Mouse (Mus musculus) brain, embryonic 14.5 days (tissue): ENCODE data around the gene Zbp1. TPM values are rescaled to one million over a fixed set of nuclear protein-coding genes. Genes with fewer than 3 reads are reported as not detected.

Experiments
- DNase-seq: peaks from one replicate; pipeline ENCODE4 v3.0.0-alpha.2; 2011; ENCODE audit warnings: low read depth
- CTCF ChIP-seq: fragments of 200-500 bp; IDR thresholded peaks from 2 replicates; pipeline ENCODE4 v1.5.1; 2012; ENCODE audit warnings: inconsistent platforms, mild to moderate bottlenecking, moderate library complexity, borderline replicate concordance; ENCODE audit not compliant: insufficient read depth, insufficient read length; ENCODE audit errors: extremely low read depth
- POLR2A ChIP-seq: fragments of 200-500 bp; IDR thresholded peaks from 2 replicates; pipeline ENCODE4 v1.6.1; 2012; ENCODE audit warnings: mild to moderate bottlenecking, inconsistent platforms, borderline replicate concordance; ENCODE audit not compliant: poor library complexity, insufficient read depth, insufficient read length, severe bottlenecking; ENCODE audit errors: extremely low read depth
- polyA plus RNA-seq: library from polyadenylated mRNA; depleted of rRNA; stranded (reverse); fragments of >200 nt; gene quantifications from 2 replicates; pipeline ENCODE4 v1.2.3, GENCODE M21; 2012

Gene Zbp1
- polyA plus RNA-seq, 1 experiment: 0.40 TPM

DNA sequence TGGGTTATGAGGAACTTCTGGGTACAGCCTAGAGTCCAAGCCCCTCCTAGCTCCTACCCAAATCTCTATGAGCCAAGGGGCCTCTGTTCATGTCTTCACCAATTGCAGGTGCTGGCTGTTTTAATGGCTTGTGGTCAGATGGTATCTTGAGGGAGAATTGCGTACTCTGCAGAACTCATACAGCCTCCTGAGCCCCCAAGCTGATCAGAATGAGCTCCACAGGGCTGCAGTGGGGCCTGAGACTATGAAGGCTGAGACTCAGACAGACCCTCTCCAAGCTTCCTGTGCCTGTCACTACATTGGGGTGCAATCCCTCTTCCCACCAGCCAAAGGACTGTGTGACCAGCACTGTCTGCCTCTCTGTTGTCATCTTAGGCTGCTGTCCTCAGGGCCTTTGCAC, 46.3 kb downstream of the Zbp1 start:
- DNase-seq: no peak
- TF ChIP-seq CTCF: no peak
- TF ChIP-seq POLR2A: no peak

DNA sequence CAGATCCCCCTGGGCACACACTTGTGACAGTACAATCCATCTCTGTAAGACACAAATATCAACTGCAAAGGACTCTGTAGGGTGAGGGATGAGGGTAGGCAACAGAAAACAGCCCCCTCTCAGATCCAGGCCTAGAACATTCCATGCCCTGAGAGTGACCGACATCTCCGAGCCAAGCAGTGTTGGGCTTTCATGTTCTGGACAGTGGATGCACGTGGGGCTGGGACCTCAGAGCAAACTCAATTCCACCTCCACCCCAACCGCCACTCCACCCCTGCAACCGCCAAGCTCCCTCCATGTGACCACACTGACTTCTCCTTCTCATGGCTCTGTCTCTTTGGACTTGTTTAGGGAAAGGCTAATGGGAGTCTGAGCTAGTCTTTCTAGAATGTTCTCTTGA, 46.8 kb downstream of the Zbp1 start:
- DNase-seq: no peak
- TF ChIP-seq POLR2A (no peak), CTCF (no peak)

DNA sequence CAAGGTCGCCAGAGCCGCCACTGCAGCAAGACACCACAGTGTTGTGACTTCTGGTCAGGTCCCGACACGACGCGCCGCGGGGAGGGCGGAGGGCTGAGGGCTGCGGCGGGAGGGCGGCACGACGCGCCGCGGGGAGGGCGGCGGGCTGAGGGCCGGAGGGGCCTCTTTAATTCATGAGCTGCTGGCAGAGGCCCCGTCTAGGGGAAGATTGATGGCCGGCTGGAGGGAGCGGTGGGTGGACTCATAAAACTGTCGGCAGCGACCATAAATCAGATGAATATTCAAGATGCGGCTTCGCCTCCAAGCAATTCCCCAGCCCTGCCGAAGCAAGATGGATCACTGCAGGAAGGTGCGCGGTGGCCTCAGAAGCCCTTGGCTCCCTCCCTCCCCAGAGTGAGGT, 47.3 kb downstream of the Zbp1 start:
- DNase-seq: peak; percentile 73
- no peak for TF ChIP-seq CTCF
- no peak for TF ChIP-seq POLR2A

DNA sequence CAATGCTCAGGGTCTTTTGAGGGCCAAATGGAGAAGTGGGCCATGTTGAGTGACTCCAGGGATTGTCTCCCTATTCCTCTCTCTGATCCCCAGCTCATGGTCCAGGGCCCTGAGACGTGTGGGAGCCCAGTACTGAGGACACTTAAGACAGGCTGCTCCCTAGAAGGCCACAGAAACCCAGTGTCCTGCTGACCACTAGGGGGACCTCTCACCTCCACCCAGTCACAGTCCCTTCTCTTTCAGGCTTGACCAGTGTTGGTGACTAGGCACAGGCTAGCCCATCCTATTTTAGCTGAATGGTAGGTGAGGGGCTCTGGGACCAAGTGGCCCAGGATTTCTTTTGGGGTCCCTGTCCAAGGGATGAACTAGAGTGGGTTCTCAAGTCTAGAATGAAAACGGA, 48.0 kb downstream of the Zbp1 start:
- TF ChIP-seq POLR2A (no peak), CTCF (peak; percentile 27; the same call in 1 of the 2 replicates)
- no peak for DNase-seq

DNA sequence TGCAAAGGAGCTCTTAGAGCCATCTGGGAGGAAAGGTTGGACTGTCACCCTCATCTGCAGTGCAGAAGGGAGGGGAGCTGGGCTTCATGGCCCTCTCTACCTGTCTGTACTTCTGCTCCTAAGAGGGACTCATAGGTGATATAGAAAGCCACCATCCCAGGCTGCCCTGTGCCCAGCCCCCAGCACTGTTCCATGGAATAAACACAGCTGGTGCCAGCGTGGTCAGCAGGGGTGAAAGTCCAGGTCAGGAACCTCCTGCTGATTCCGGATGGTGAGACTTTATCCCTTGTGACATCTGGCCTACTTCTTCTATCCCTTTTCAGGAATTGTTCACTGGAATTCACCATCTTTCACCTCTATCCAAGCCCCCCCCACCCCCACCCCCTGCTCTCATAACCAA, 48.6 kb downstream of the Zbp1 start:
- DNase-seq: no peak
- TF ChIP-seq POLR2A: no peak
- TF ChIP-seq CTCF: no peak

DNA sequence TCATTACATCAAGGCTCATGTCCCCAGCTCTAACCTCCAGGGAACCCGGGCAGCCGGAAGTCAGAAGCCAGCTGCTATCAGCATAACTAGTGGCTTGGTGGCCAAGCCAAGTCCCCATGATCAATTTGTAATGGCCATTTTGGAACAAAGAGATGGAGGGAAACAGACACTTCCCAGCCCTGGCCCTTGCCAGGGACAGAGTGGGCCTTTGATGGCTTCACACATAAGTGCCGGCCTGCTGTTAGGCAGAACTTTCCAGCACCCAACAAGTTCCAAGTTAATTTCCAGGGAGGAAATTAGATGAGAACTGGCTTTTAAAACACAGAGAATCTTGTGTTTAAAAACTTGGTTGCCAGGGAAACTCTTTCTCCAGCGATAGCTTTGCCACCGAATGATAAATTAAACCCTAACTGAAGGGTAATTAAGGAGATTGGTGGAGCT, 50.3 kb downstream of the Zbp1 start:
- no peak for DNase-seq
- no peak for TF ChIP-seq CTCF

DNA sequence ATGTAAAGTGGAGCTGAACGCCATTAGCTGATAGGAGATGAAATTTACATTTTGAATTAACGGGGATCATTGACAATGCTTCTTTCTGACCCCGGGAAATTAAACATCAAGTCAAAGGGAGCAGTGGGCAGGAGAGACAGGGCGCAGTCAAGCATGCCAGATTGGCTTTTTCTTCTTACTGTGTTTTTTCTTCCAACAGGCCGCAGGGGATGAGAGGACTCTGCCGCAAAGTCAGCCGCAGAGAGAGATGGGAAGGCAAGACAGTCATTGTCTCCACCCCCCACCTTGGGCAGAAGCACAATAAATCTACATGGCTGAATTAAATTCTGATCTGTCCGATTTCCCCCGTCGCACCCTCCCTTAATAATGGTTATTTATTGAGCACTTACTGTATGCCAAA, 53.4 kb downstream of the Zbp1 start:
- DNase-seq: no peak
- no peak for TF ChIP-seq CTCF
- TF ChIP-seq POLR2A: no peak

DNA sequence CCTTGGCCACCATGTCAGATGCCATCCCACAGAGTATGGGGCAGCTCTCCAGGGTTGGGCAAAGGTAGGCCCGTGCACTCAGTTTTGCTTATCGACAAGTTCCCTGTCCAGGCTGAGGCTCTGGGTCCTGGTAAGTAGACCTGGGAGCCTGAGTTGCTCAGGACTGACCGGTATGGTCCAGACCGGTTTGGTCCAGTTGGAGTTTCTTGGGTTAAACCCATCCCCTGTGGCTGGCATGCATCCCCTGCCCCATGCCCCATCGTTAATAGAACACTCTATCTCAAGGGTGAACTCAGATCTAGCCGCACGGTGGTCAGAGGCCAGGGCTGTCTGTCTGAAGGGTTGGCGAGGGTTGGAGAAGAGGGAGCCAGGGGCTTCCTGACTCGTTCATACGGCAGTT, 53.8 kb downstream of the Zbp1 start:
- no peak for TF ChIP-seq POLR2A
- DNase-seq: no peak

DNA sequence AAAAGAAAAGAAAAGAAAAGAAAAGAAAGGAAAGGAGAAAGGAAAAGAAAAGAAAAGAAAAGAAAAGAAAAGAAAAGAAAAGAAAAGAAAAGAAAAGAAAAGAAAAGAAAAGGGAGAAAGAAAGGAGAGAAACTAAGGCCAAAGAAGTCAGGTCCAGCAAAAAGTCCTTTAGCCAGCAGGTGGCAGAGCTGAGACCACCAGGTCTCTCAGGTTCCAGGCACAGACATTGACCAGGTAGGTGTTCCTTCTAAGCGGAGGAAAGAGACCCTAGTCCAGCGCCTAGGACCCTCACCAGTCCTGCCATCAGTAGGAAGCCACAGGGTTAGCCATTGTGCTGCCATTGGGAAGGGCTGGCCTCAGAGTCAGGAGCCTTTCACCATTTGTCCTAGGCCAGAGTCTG, 54.4 kb downstream of the Zbp1 start:
- DNase-seq: no peak
- no peak for TF ChIP-seq POLR2A
- TF ChIP-seq CTCF: peak; percentile 69

DNA sequence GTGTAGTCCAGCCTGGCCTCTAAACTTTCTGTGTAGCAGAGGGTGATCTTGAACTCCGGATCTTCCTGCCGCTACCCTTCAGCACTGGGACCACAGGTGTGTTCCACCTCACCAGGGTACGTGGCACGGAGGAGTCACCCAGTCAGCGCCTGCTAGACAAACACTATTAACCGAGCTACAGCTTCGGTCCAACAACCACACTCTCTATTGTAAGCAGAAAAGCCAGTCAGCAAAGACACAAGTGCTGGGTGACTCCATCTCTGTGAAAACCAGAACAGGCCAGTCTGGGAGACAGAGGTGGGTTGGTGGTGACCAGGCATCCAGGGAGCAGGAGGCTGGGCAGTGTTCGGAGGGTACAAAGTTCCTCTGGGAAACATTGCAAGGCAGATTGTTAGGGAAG, 55.3 kb downstream of the Zbp1 start:
- no peak for TF ChIP-seq CTCF
- no peak for TF ChIP-seq POLR2A
- no peak for DNase-seq

DNA sequence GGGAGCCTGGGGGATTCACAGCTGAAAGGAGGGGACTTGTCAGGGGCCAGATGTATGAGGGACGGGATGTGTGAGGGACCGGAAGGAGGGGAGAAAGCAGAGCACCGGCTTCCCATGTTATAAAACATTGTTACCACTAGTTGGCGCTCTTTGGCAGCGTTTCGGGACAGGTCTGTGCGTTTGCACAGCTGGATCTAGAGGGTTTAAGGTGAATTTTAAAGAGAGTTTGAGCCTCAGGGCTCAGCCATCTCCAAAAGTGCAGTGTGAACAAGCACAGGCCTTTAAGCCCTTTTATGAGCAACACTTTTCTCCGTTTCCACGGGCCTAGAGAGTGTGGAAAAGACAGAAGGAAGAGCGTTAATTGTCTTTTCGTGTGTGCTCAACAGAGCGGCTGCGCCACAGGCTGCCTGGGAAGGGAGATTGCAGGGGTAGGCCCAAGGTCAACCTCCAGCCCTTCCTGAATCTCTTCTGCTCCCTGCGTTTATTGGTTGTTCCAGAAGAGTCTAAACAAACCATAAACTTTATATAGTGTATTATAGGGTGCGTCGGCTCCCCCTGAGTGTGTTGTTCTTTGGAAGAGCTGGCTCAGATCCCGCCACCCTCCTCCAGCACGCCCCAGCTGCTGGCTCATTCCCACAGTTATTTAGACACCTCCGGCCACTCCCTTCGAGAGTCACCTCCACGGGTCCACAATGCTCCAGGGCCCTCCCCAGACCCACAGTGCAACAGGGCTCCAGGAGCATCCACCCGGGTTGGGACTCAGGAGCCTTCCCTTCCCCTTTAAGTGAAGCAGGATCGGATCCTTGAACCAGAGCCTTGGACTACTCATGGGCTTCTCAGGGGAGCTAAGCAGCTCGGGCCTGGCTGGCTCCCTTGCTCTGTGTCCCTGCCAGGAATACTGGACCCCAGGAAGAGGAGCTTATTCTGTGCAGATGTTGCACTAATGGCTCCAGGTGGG, 59.1 kb downstream of the Zbp1 start:
- peak; percentile 74 for DNase-seq
- peak; percentile 88 for TF ChIP-seq CTCF
- TF ChIP-seq POLR2A: no peak

DNA sequence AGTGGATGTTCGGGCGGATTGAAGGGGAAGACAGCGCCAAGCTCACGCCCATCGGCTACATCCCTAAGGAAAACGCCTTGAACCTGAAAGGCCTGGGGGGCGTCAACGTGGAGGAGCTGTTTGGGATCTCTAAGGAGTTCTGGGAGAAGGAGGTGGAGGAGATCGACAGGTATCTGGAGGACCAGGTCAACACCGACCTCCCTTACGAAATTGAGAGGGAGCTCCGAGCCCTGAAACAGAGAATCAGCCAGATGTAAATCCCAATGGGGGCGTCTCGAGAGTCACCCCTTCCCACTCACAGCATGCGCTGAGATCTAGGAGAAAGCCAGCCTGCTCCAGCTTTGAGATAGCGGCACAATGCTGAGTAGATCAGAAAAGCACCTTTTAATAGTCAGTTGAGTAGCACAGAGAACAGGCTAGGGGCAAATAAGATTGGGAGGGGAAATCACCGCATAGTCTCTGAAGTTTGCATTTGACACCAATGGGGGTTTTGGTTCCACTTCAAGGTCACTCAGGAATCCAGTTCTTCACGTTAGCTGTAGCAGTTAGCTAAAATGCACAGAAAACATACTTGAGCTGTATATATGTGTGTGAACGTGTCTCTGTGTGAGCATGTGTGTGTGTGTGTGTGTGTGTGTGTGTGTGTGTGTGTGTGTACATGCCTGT, 60.2 kb downstream of the Zbp1 start:
- TF ChIP-seq POLR2A (no peak), CTCF (no peak)
- DNase-seq: no peak
